Mouse (Mus musculus): ENCODE measurements around the gene Fndc1. TPM values are rescaled to one million over a fixed set of nuclear protein-coding genes. Genes with fewer than 3 reads are reported as not detected.

The Fndc1 gene
- not detected for polyA plus RNA-seq (2017; shearing (Covaris generic))

DNA sequence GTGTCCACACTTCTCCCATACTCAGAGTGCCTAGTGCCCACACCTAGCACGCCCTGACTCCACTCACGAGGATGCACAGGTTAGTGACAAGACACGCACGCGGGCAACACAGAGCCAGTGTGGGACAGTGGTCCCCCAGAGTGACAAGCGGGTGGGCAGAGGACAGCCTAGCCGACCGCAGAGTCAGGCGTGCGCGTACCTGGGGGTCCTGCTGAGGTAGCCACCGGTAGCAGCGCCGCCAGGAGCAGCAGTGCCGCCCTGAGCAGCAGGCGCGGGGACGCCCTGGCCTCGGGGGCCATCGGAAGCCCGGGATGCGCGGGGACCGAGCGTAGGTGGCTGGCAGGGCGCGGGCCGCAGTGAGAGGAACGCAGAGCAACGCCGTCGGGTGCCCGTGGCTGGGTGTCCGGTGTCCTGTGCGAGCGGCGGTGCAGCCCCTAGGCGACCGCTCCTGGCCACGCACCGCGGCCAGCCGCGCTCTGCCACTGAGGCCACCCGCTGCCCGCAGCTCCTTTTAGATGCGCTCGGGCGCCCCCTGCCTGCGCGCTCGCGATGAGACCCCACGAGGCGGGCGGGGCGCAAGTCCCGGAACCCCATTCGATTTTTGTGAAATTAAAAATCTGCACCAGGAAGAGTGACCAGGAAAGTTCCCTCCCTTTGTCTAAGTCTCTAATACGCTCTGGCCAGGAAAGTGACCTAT, at the start of gene Fndc1:
Fndc1 (minus strand) TSS at position 484 of the 697 bp plus-strand sequence.

Other genes starting within 250 kb of the Fndc1 start
- 180 TPM for gene Tagap, start 98.7 kb upstream of the Fndc1 start, polyA plus RNA-seq (2017; shearing (Covaris generic))
- 26.7 TPM for gene Rsph3a, start 118.3 kb upstream of the Fndc1 start, polyA plus RNA-seq (2017; shearing (Covaris generic))